Mouse (Mus musculus) retina, embryonic 14.5 days (tissue): ENCODE data around the gene Olfr45.
"Not testable (repeated sequence)": the region's sequence is repeated elsewhere in the genome, so short reads cannot be mapped to it uniquely, and the experiment has no call there.

ENCODE experiments used
- DNase-seq: peaks from one replicate; pipeline ENCODE4 v3.0.0-alpha.2; 2015; ENCODE audit warnings: low spot score

Gene Olfr45

GRCm38 (mm10) chr7:140681651-140682050 lies at the start of gene Olfr45:
Gene Olfr45 (plus strand): TSS chr7:140681951.
- DNase-seq = no peak

DNA sequence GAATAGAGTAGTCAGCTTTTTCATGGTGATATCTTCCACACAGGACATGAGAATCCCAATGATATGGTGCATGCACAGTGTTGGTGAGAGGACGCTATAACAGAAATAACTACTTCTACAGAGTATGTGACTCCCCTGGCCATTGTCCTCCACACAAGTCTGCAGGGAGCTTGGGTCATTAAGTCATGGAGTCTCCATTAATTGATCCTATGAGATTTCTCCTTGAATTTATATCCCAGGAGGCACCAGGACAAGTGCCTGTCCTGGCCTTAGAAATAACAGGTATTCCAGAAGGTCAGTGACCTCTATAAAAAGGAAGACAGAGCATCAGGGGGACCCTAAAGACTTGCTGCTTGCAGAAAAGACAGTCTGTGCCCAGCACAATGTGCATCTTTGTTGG lies 35.6 kb upstream of the Olfr45 start, which contains the start of gene Olfr53:
Olfr53 (plus strand) TSS at position 301 of the 400 bp plus-strand sequence.
- DNase-seq = no peak

DNA sequence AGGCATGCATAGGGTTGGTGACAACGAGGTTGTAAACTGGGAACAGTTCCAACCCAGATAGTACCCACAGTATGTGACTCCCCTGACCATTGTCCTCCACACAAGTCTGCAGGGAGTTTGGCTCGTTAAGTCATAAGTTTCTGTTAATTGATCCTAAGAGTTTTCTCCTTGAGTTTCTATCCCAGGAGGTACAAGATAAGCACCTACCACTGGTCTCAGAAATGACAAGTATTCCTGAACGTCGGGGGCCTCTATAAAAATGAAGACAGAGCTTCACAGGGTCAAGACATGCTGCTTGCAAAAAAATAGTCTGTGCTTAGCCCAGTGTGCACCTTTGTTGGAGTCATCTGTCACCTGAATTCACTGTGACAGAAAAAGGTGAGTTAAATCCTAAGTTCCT lies 22.1 kb upstream of the Olfr45 start, which contains the start of gene Olfr539:
Olfr539 (plus strand) TSS at position 301 of the 400 bp plus-strand sequence.
- no peak for DNase-seq

GRCm38 (mm10) chr7:140670693-140671092 lies 11.1 kb upstream of the Olfr45 start:
- not testable (repeated sequence) for DNase-seq

- no peak for DNase-seq
Measured at GRCm38 (mm10) chr7:140675863-140676262, 5.9 kb upstream of the Olfr45 start.

DNA sequence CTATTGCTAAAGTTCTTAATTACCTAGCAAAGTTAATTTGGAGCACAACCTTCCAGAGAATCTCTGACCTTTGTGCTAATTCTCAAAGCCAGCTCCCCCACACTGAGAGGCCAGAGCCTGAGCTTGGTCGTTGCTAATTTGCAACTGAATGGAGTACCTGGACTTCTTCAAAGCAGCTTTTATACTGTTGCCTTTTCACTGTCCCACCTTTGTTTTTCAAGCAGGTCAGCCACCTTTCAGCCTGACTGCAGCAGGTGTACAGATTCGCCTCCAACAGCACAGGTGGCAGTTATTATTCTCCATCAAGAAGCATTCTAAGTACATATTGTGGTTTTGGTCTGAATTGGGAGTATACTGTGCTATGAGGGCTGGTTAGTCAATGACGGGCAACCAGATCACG lies 2.2 kb upstream of the Olfr45 start:
- DNase-seq = not testable (repeated sequence)

GRCm38 (mm10) chr7:140696967-140697366 lies 15.2 kb downstream of the Olfr45 start, which contains the start of gene Olfr541:
Gene Olfr541 (plus strand): TSS chr7:140697267.
- no peak for DNase-seq

- no peak for DNase-seq
Measured at GRCm38 (mm10) chr7:140706348-140706747, 24.6 kb downstream of the Olfr45 start.

DNA sequence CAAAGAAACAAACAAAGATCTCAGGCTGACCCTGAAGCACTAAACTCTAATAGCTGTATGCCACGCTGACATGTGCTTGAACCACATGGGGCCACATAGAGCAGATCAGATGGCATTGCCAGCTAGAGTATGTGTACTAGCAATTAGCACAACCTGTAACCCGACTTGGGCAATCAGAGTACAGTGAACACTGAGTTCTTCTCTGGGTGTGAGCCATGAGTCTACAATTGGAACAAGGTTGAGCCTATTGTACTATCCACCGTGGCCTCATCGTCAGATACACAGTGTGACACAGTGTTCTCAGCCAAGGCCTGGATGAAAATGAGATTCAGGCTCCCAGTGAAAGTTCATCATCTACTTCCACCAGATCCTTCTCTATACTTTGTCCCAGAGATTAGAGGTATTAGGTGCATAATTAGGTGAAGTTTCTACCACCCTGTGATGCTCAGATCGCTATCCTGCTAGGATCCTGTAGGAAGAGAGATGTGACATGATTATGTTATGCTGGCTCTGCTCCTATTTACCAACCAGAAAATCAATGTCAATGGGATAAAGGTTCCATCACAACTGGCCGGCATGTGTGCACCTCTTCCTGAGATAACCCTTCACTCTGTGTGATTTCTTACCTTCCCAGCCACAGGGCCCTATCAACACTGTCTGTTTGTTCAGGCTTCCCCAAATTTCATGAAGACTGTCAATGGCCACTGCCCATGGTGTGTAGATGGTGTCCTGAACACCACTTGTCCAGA lies 26.0 kb downstream of the Olfr45 start:
- DNase-seq = no peak

GRCm38 (mm10) chr7:140717155-140718055 lies 35.7 kb downstream of the Olfr45 start:
- DNase-seq = no peak

- no peak for DNase-seq
Measured at GRCm38 (mm10) chr7:140721095-140721494, 39.3 kb downstream of the Olfr45 start.

DNA sequence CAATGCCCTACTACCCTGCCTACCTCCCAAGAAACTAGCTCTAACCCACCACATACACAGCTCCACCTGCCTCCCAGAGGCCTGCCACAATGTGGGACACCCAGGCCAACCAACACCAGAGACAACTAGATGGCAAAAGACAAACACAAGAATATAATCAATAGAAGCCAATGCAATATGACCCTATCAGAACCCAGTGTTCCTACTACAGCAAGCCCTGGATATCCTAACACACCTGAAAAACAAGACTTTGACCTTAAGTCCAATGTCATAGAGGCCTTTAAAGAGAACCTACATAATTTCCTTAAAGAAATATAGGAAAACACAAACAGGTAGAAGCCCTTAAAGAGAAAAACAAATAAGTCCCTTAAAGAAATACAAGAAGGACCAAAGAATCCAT lies 43.8 kb downstream of the Olfr45 start:
- DNase-seq = no peak

- no peak for DNase-seq
Measured at GRCm38 (mm10) chr7:140733162-140733561, 51.4 kb downstream of the Olfr45 start.
